Mouse (Mus musculus): ENCODE results near the gene Stim1.

DNA sequence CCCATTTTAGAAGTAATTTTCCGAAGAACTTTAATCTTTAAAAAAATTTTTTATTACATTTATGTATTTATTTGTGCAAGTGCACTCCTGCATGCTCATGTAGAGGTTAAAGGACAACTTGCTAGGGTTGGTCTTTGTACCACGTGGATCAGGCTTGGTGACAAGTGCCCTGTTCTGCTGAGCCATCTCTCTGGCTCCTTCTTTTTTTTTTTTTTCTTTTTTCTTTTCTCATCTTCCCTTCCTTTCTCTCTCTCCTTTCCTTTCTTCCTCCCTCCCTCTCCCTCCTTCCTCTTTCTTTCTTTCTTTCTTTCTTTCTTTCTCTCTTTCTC lies 45.9 kb downstream of the Stim1 start:
- TF ChIP-seq CTCF (IDR thresholded peaks at IDR 0.05; ENCODE audit: insufficient read depth, low read depth, low read length) = no peak
- no peak for TF ChIP-seq POLR2A (IDR thresholded peaks at IDR 0.05; ENCODE audit: insufficient read depth, low read depth, low read length)

Data from olfactory bulb, adult 2 months (tissue).